Mouse (Mus musculus): Measurements from ENCODE around the gene Krt87.

GRCm38 (mm10) chr15:101446572-101446971 lies 8.0 kb upstream of the Krt87 start:
- no peak for TF ChIP-seq USF1 (IDR thresholded peaks at IDR 0.05; ENCODE audit: low read depth)
- TF ChIP-seq CEBPB (IDR thresholded peaks at IDR 0.05; ENCODE audit: low read depth), result no peak
- TF ChIP-seq CTCF (IDR thresholded peaks at IDR 0.05; ENCODE audit: control insufficient read depth, insufficient read depth, insufficient read length), result no peak
- no peak for TF ChIP-seq MYOD1 (IDR thresholded peaks at IDR 0.05; ENCODE audit: control insufficient read depth, insufficient read length, low read depth)
- TF ChIP-seq MYOG (IDR thresholded peaks at IDR 0.05; ENCODE audit: control insufficient read depth, extremely low read depth, insufficient read length), result no peak

Data from C2C12 (cell line).